Mouse (Mus musculus): ENCODE data around the gene Arpc4. TPM values are rescaled to one million over a fixed set of nuclear protein-coding genes. Genes with fewer than 3 reads are reported as not detected.

Gene Arpc4
- 257 to 299 TPM (median 278 TPM) in 4 replicates for total RNA-seq (2023; ENCODE audit: inconsistent age)

DNA sequence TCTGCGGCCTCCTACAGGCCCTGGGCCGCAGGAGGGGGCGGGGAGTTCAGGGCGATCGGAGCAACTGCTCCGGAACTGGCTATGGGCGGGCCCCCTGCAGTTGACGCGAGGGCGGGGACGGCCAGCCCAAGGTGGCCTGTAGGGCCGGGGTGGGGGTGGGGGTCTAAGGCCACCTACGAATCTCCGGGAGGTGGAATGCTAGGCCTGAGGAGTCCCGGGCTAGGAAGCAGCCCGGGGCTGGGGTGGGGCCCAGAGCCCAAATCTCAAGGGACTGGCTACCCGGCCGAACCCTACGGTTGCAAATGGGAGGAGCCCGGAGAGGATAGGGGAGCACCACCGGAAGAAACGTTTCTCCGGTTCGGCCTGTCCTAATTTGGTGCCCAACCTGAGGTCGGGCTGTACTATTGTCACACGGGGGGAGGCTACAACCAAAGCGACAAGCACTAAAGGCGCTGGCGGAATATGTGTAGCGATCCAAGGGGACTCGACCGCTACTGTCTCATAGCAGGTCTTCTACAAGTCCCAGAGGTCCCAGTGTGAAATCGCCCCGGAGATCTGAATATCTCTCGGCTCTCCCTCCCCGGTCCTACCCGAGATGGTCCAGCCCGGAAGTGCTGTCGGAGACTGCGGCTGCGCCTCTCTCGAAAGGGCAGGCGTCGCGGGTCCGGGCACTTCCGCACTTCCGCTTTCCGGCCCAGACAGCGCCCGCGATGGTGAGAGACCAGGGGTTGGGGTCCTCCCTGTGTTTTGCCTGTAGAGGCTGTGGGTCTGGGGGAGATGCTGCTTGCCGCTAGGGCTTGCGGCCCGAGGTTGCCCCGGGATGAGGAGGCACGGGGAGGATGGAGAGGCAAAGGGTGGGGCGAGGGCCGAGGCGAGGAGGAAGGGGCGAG, at the start of gene Arpc4, which contains the start of gene Tada3:
TSS of gene Arpc4 (plus strand) at position 620 of the 890 bp plus-strand sequence.
TSS of gene Tada3 (minus strand) at position 388 of the 890 bp plus-strand sequence.

DNA sequence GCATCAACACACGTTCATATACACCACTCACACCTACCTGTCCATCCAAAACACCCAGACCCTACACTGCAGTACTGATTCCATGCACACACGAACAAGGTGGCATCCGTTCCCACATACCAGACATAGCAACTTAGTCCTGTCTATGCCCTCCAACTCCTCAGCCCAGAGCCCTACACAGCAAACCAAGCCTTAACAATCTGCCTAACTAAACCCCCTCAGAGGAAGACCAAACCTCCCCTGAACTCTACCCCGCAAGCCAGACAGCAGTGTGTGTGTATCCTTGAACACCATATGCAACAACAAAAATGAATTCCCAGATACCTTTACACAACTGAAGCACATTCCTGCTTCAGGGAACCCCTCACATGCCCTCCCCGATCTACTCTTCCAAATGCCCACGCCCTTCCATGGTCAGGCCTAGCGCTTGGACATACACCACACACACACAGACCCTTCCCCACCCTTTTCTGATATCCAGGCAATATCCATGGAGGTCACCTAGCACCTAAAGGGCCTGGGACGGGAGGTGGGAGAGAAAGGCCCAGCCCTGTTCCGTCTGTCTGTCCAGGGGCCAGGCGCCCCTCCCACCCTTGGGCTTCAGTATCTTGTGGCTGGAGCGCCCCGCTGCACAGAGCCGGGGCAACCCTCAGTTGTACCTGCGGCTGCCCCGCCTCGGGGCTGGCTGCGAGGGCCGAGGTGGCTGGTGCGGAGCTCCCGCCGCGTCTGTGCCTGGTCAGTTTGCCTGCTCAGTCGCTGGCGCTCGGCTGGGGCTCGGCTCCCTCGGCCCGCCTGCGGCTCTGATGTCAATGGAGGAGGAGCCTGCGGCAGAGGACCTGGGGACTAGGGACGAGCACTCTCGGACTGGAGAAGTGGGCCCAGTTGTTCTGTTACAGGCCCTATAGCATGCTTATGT, 34.5 kb upstream of the Arpc4 start, which contains the start of gene Camk1:
TSS of gene Camk1 (minus strand) at position 808 of the 916 bp plus-strand sequence.

GRCm38 (mm10) chr6:113388960-113389359, 11.0 kb downstream of the Arpc4 start, which contains the start of gene Ttll3:
Ttll3 (plus strand) TSS chr6:113389260.

DNA sequence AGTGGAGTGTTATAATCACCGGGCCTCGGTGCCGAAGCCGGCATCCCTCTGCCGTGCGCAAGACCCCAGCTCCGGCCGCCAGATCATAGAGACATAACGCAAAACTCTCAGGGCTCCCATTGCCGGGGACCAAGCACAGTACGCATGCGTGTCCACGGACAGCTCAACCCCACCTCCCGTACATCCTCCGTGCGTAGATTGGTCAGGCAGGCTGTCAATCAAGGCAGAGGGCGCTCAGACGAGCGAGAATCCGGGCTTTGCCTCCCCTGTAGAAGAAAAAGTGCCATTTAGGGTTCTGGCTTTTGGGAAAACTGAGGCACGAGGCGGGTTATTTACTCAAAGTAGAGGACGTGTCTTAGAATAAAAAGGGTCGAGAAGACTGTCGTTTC, 41.3 kb downstream of the Arpc4 start, which contains the start of gene Rpusd3:
TSS of gene Rpusd3 (minus strand) at position 142 of the 389 bp plus-strand sequence.

DNA sequence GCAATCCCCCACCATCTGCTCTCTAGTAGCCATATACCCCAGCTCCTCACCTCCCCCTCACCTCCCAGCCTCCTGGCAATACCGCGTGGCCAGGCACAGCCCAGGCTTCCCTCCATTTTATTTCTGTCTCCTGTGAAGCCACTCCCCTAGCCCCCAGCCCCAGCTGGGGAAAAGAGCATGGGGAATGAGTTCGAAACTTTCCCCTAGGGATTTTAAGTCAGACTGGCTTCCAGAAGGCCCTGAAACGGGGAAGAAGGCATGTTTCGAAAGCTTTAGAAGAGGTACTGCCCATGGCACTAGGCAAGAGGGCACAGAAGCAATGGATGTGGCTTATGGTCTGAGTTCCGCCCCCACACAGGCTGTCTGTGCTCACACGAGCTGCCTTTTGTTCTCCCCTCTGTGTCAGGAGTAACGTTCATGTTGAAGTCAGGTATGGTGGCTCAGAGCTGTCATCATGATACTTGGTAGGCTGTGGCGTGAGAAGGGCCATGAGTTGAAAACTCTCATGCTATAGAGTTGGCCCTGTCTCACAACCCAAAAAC, 57.8 kb downstream of the Arpc4 start, which contains the start of gene Cidec:
TSS of gene Cidec (minus strand) at position 97 of the 542 bp plus-strand sequence.

Other genes with a start within 250 kb of the Arpc4 start
- 1.3 to 2.5 TPM (median 1.5 TPM) in 4 replicates for gene Lhfpl4, start 182.7 kb upstream of the Arpc4 start, total RNA-seq (2023; ENCODE audit: inconsistent age)
- gene Mtmr14, start 140.3 kb upstream of the Arpc4 start, total RNA-seq (2023; ENCODE audit: inconsistent age), result 54.8 to 63.2 TPM (median 61.3 TPM) in 4 replicates
- 1.4 to 2.1 TPM (median 1.8 TPM) in 4 replicates for gene Cpne9, start 95.8 kb upstream of the Arpc4 start, total RNA-seq (2023; ENCODE audit: inconsistent age)
- gene Brpf1, start 71.0 kb upstream of the Arpc4 start, total RNA-seq (2023; ENCODE audit: inconsistent age), result 63.1 to 71.2 TPM (median 67.3 TPM) in 4 replicates
- gene Ogg1, start 51.1 kb upstream of the Arpc4 start, total RNA-seq (2023; ENCODE audit: inconsistent age), result 13.3 to 18.1 TPM (median 14.8 TPM) in 4 replicates
- 0.77 to 2.4 TPM (median 1.0 TPM) in 4 replicates for gene Camk1, start 34.1 kb upstream of the Arpc4 start, total RNA-seq (2023; ENCODE audit: inconsistent age)
- 27.7 to 30.8 TPM (median 28.5 TPM) in 4 replicates for gene Tada3, start 232 bp upstream of the Arpc4 start, total RNA-seq (2023; ENCODE audit: inconsistent age)
- 31.2 to 38.7 TPM (median 36.2 TPM) in 4 replicates for gene Ttll3, start 11.1 kb downstream of the Arpc4 start, total RNA-seq (2023; ENCODE audit: inconsistent age)
- 9.4 to 24.2 TPM (median 14.4 TPM) in 4 replicates for gene Rpusd3, start 41.2 kb downstream of the Arpc4 start, total RNA-seq (2023; ENCODE audit: inconsistent age)
- not detected in 4 replicates for gene Cidec, start 57.6 kb downstream of the Arpc4 start, total RNA-seq (2023; ENCODE audit: inconsistent age)
- 16.2 to 21.7 TPM (median 18.7 TPM) in 4 replicates for gene Jagn1, start 64.5 kb downstream of the Arpc4 start, total RNA-seq (2023; ENCODE audit: inconsistent age)
- not detected in 4 replicates for gene Il17re, start 80.4 kb downstream of the Arpc4 start, total RNA-seq (2023; ENCODE audit: inconsistent age)
- gene Il17rc, start 93.3 kb downstream of the Arpc4 start, total RNA-seq (2023; ENCODE audit: inconsistent age), result not detected in 4 replicates
- 15.4 to 17.8 TPM (median 17.1 TPM) in 4 replicates for gene Creld1, start 105.2 kb downstream of the Arpc4 start, total RNA-seq (2023; ENCODE audit: inconsistent age)
- gene Prrt3, start 123.8 kb downstream of the Arpc4 start, total RNA-seq (2023; ENCODE audit: inconsistent age), result 0.36 to 0.86 TPM (median 0.72 TPM) in 4 replicates
- gene Emc3, start 153.5 kb downstream of the Arpc4 start, total RNA-seq (2023; ENCODE audit: inconsistent age), result 71.5 to 80.4 TPM (median 76.9 TPM) in 4 replicates
- gene Fancd2, start 153.6 kb downstream of the Arpc4 start, total RNA-seq (2023; ENCODE audit: inconsistent age), result 2.1 to 2.7 TPM (median 2.5 TPM) in 4 replicates
- gene Fancd2os, start 222.6 kb downstream of the Arpc4 start, total RNA-seq (2023; ENCODE audit: inconsistent age), result not detected in 4 replicates
- gene Brk1, start 226.7 kb downstream of the Arpc4 start, total RNA-seq (2023; ENCODE audit: inconsistent age), result 108 to 128 TPM (median 115 TPM) in 4 replicates
- 29.5 to 35.8 TPM (median 30.8 TPM) in 4 replicates for gene Vhl, start 245.8 kb downstream of the Arpc4 start, total RNA-seq (2023; ENCODE audit: inconsistent age)

Data from B cell, adult (primary cell).